Mouse (Mus musculus): ENCODE measurements around the gene Rims1. TPM values are rescaled to one million over a fixed set of nuclear protein-coding genes. Genes with fewer than 3 reads are reported as not detected.

Rims1 gene
- polyA plus RNA-seq, 1 experiment from 2014 or later, result 10.9 TPM

DNA sequence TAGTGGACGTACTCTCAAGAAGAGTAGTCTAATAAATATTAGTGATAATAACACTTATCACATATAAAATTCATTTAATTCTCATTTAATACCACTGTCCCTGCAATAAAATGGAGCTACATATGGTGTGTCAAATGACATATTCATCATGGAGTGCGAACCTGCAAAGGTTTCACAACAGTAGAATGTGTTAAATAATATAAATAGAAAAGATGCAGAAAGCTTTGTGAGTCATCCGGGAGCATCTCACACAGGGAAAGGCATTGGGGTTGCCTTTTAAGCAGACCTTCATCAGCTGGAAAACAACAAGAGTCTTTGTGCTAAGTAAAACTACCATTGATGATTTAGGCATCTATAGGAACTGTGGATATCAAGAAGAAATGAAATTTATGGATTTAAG lies 220.2 kb downstream of the Rims1 start:
- no peak for ATAC-seq (ENCODE audit: insufficient read depth, low FRiP score)
- Histone ChIP-seq H3K36me3 (ENCODE audit: control insufficient read depth, insufficient read depth, low read length) (no peaks in the 10 kb centered on the region), H3K9me3 (replicated peaks; ENCODE audit: control insufficient read depth, low read length) (no peaks in the 10 kb centered on the region), H3K4me3 (replicated peaks; ENCODE audit: low read length) (no peak overlapping the region), H3K27ac (ENCODE audit: low read length) (no peak overlapping the region), H3K27me3 (ENCODE audit: control insufficient read depth, insufficient read depth, low read length) (no peaks in the 10 kb centered on the region), H3K4me1 (ENCODE audit: control insufficient read depth, insufficient read depth, low read length) (no peaks in the 10 kb centered on the region), H3K9ac (ENCODE audit: low read length) (no peak overlapping the region), H3K4me2 (ENCODE audit: low read depth, low read length) (no peak overlapping the region)
- WGBS, result 68% methylated on average over 3 of the region's 3 CpGs

DNA sequence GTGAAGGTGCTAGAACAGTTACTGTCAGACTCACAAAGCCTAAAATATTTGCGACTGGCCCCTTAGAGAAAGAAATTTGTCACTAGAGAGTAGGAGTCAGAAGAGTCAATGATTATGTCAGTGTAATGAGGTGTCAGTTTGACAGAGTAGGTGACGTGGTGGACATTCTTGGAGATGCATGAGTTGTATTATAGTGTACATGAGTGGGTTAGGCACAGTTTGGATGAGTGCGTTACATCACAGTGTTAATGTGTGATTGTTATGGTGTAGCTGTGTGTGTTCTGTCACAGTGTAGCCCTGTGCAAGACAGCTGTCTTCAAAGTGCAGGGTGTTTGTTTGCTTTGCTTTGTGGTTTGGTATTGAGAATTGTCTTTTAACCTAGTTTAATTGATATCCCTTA lies 226.3 kb downstream of the Rims1 start:
- H3K27ac ChIP-seq (ENCODE audit: low read length), result no peak overlapping the region
- no peak overlapping the region for H3K4me2 ChIP-seq (ENCODE audit: low read depth, low read length)
- H3K27me3 ChIP-seq (ENCODE audit: control insufficient read depth, insufficient read depth, low read length), result no peaks in the 10 kb centered on the region
- 72% methylated on average over 3 of the region's 3 CpGs for WGBS
- no peaks in the 10 kb centered on the region for H3K36me3 ChIP-seq (ENCODE audit: control insufficient read depth, insufficient read depth, low read length)
- H3K4me1 ChIP-seq (ENCODE audit: control insufficient read depth, insufficient read depth, low read length), result no peaks in the 10 kb centered on the region
- no peak for ATAC-seq (ENCODE audit: insufficient read depth, low FRiP score)
- H3K9me3 ChIP-seq (replicated peaks; ENCODE audit: control insufficient read depth, low read length), result no peaks in the 10 kb centered on the region
- H3K4me3 ChIP-seq (replicated peaks; ENCODE audit: low read length), result no peak overlapping the region
- H3K9ac ChIP-seq (ENCODE audit: low read length), result no peak overlapping the region

DNA sequence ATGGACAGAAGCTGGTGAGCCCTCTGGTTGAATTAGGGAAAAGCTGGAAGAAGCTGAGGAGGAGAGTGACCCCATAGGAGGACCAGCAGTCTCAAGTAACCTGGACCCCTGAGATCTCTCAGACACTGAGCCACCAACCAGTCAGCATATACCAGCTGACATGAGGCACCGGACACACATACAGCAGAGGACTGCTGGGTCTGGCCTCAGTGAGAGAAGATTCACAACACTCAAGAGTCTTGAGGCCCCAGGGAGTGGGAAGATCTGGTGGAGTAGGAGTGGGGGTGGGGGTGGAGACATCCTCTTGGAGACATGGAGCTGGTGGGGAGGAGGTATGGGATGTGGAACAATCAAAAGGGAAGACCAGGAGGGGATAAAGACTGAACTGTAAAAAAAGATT lies 233.1 kb downstream of the Rims1 start:
- no peak overlapping the region for H3K4me2 ChIP-seq (ENCODE audit: low read depth, low read length)
- no peaks in the 10 kb centered on the region for H3K36me3 ChIP-seq (ENCODE audit: control insufficient read depth, insufficient read depth, low read length)
- WGBS, result 93% methylated on average over 1 of the region's 1 CpGs
- H3K4me3 ChIP-seq (replicated peaks; ENCODE audit: low read length), result no peak overlapping the region
- H3K27me3 ChIP-seq (ENCODE audit: control insufficient read depth, insufficient read depth, low read length), result no peaks in the 10 kb centered on the region
- H3K9ac ChIP-seq (ENCODE audit: low read length), result no peak overlapping the region
- no peaks in the 10 kb centered on the region for H3K9me3 ChIP-seq (replicated peaks; ENCODE audit: control insufficient read depth, low read length)
- H3K27ac ChIP-seq (ENCODE audit: low read length), result no peak overlapping the region
- H3K4me1 ChIP-seq (ENCODE audit: control insufficient read depth, insufficient read depth, low read length), result no peaks in the 10 kb centered on the region
- ATAC-seq (ENCODE audit: insufficient read depth, low FRiP score), result no peak

DNA sequence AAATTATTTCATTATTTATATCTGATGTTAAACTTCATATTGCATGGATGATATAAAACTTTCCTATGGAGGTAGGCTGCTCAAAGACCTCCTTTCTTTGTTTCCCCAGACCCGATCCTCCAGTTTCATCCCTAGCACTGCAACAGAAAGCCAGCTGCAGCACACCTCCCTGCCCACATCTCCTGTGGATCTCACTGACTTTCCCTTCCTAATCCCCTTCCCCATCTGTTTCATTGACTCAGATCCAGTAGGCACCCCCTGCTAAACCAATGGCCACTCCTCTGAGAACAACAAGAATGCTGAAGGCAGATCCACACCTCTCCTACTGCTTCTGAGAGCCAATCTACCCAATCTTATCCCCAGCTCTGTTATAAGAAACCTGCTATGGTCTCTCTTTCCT lies 259.5 kb downstream of the Rims1 start:
- Histone ChIP-seq H3K36me3 (ENCODE audit: control insufficient read depth, insufficient read depth, low read length) (no peaks in the 10 kb centered on the region), H3K27ac (ENCODE audit: low read length) (no peak overlapping the region), H3K9ac (ENCODE audit: low read length) (no peak overlapping the region), H3K4me2 (ENCODE audit: low read depth, low read length) (no peak overlapping the region), H3K4me3 (replicated peaks; ENCODE audit: low read length) (no peak overlapping the region), H3K27me3 (ENCODE audit: control insufficient read depth, insufficient read depth, low read length) (no peaks in the 10 kb centered on the region), H3K9me3 (replicated peaks; ENCODE audit: control insufficient read depth, low read length) (no peaks in the 10 kb centered on the region), H3K4me1 (ENCODE audit: control insufficient read depth, insufficient read depth, low read length) (no peaks in the 10 kb centered on the region)
- 96% methylated on average over 1 of the region's 1 CpGs for WGBS
- ATAC-seq (ENCODE audit: insufficient read depth, low FRiP score), result no peak

DNA sequence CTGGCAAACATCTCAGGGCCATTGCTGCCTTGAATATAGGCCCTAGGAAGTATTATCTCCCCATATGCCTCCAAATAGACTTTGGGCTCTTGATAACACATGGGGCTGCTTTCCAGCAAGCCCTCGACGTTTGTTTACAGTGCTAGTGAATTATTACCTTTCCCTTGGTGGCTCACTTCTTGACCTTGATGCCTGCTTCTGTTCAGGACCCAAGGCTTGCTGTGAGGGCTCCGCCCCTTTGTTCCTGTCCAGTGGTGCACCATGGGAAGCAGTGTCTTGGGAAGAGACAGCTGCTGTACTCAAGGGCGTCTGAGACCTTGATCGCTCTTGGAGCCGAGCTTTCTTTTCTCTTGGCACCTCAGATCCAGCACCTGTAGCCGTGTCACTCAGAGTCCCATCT lies 267.7 kb downstream of the Rims1 start:
- H3K4me3 ChIP-seq (replicated peaks; ENCODE audit: low read length), result no peak overlapping the region
- H3K36me3 ChIP-seq (ENCODE audit: control insufficient read depth, insufficient read depth, low read length), result no peaks in the 10 kb centered on the region
- peak; percentile 73 for ATAC-seq (ENCODE audit: insufficient read depth, low FRiP score)
- no peaks in the 10 kb centered on the region for H3K9me3 ChIP-seq (replicated peaks; ENCODE audit: control insufficient read depth, low read length)
- H3K27me3 ChIP-seq (ENCODE audit: control insufficient read depth, insufficient read depth, low read length), result peaks cover 6% of the 10 kb centered on the region; the same call in 1 of the 2 replicates
- H3K27ac ChIP-seq (ENCODE audit: low read length), result no peak overlapping the region
- no peak overlapping the region for H3K4me2 ChIP-seq (ENCODE audit: low read depth, low read length)
- H3K4me1 ChIP-seq (ENCODE audit: control insufficient read depth, insufficient read depth, low read length), result no peaks in the 10 kb centered on the region
- H3K9ac ChIP-seq (ENCODE audit: low read length), result no peak overlapping the region
- WGBS, result 45% methylated on average over 7 of the region's 7 CpGs

DNA sequence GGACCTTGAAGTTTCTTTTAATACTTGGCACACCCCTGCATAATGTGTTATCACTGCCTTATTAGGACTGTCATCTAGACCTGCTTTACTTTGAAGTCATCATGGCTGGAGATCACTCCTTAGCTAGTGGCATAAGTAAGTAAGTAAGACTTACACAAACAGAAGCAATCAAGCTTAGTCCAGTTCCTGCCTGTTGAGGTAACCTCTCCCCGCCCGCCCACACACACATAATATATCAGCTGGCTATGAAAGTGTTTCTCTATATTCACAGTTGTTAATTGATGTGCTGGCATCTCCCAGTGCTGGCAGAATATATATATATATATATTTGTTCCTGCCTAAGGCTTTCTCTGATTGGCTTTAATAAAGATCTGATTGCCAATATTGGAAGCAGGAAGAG lies 269.0 kb downstream of the Rims1 start:
- Histone ChIP-seq H3K36me3 (ENCODE audit: control insufficient read depth, insufficient read depth, low read length) (no peaks in the 10 kb centered on the region), H3K27ac (ENCODE audit: low read length) (no peak overlapping the region), H3K4me3 (replicated peaks; ENCODE audit: low read length) (no peak overlapping the region), H3K27me3 (ENCODE audit: control insufficient read depth, insufficient read depth, low read length) (peaks cover 10% of the 10 kb centered on the region; the same call in 1 of the 2 replicates), H3K9me3 (replicated peaks; ENCODE audit: control insufficient read depth, low read length) (no peaks in the 10 kb centered on the region), H3K4me2 (ENCODE audit: low read depth, low read length) (no peak overlapping the region), H3K4me1 (ENCODE audit: control insufficient read depth, insufficient read depth, low read length) (0 out of 2 replicates have a peak, but pooled peaks cover 2% of the 10 kb centered on the region), H3K9ac (ENCODE audit: low read length) (no peak overlapping the region)
- WGBS, result 83% methylated on average over 2 of the region's 2 CpGs
- no peak for ATAC-seq (ENCODE audit: insufficient read depth, low FRiP score)

DNA sequence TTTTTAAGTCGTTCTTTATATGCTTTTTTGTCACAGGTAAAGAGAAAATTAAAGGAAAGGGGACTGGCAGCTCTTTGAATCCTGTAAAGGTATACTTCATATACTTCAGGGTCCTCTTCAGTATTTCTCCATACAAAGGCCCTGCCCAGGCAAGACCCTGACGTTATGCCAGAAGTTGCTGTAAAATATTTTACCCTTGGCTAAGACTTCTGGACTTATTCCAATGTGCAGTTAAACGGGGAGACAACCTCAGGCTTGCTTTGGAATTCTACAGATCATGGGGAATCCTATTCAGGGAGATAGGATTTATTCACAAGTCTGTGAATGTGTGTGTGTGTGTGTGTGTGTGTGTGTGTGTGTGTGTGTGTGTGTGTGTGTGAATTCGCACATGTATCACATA lies 270.7 kb downstream of the Rims1 start:
- no peak overlapping the region for H3K27ac ChIP-seq (ENCODE audit: low read length)
- H3K27me3 ChIP-seq (ENCODE audit: control insufficient read depth, insufficient read depth, low read length), result peaks cover 10% of the 10 kb centered on the region; the same call in 1 of the 2 replicates
- 53% methylated on average over 4 of the region's 4 CpGs for WGBS
- H3K4me1 ChIP-seq (ENCODE audit: control insufficient read depth, insufficient read depth, low read length), result 0 out of 2 replicates have a peak, but pooled peaks cover 2% of the 10 kb centered on the region
- no peak overlapping the region for H3K4me2 ChIP-seq (ENCODE audit: low read depth, low read length)
- ATAC-seq (ENCODE audit: insufficient read depth, low FRiP score), result no peak
- no peaks in the 10 kb centered on the region for H3K36me3 ChIP-seq (ENCODE audit: control insufficient read depth, insufficient read depth, low read length)
- H3K4me3 ChIP-seq (replicated peaks; ENCODE audit: low read length), result no peak overlapping the region
- no peak overlapping the region for H3K9ac ChIP-seq (ENCODE audit: low read length)
- no peaks in the 10 kb centered on the region; the same call in 1 of the 2 replicates for H3K9me3 ChIP-seq (replicated peaks; ENCODE audit: control insufficient read depth, low read length)

DNA sequence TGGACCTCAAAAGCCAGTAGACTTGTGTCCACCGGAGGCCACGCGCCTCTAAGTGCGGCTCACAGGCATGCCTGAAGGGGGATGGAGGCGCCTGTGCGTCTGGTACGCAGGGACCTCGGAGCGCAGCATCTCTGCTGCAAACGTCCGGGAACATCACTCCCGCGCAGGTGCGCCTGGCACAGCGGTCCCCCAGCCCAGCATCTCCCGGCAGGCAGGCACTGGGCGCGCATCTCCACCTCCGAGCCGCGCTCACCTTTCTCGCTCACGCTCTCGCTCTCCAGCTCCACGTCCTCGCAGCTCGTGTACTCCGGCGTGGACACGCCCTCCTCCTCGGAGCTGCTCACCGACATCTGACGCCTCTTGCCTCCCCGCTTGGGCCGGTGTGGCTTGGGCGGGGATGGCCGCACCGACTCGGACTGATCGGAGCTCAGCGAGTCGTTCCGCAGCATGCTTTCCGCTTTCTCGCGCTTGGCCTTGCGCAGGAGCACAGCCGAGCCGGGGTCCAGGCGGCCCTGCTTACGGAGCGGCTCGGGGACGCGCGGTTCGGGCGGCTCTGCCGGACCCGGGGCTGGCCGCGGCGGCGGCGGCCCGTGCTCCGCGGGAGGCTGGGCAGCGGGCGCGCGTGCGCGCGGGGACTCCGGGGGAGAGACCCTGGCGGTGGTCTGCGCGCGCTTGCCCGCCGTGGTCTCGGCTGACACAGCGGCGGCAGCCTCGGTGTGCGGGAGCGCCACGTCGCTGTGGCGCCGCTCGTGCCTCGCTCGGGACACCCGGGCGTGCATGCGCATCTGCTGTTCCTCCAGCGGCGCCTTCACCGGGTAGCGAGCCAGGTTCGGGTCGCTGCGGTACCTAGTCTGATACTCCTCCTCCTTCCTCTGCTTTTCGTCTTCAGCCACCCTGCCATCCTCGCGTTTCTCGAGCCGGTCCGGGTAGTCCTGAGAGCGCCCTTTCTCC lies 272.4 kb downstream of the Rims1 start:
- H3K4me1 ChIP-seq (ENCODE audit: control insufficient read depth, insufficient read depth, low read length), result 0 out of 2 replicates have a peak, but pooled peaks cover 2% of the 10 kb centered on the region
- H3K36me3 ChIP-seq (ENCODE audit: control insufficient read depth, insufficient read depth, low read length), result no peaks in the 10 kb centered on the region
- peak; percentile 81 for ATAC-seq (ENCODE audit: insufficient read depth, low FRiP score)
- H3K4me3 ChIP-seq (replicated peaks; ENCODE audit: low read length), result peak overlapping the region; percentile 56
- WGBS, result under 1% methylated on average over 111 of the region's 112 CpGs
- peak overlapping the region; percentile 86 for H3K4me2 ChIP-seq (ENCODE audit: low read depth, low read length)
- peak overlapping the region; percentile 67 for H3K9ac ChIP-seq (ENCODE audit: low read length)
- H3K27me3 ChIP-seq (ENCODE audit: control insufficient read depth, insufficient read depth, low read length), result peaks cover 10% of the 10 kb centered on the region; the same call in 1 of the 2 replicates
- H3K27ac ChIP-seq (ENCODE audit: low read length), result no peak overlapping the region
- no peaks in the 10 kb centered on the region; the same call in 1 of the 2 replicates for H3K9me3 ChIP-seq (replicated peaks; ENCODE audit: control insufficient read depth, low read length)

DNA sequence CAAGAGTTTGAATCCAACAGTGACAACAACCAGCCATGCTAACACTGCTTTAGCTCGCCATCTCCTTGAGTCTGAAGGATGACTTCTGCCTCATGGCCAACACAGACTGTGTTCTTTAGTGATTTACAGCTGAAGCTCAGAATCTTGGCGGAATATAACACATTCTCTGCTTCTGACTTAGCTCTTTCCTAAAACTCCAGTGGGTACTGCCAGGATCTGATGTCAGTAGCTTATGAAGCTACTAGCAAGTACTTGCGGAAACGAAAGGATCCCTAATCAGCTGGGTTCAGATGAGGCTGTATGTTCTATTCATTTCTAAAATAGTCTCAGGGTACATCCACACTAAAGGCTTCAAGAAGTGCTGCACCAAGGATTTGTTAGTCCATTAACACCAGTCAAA lies 290.7 kb downstream of the Rims1 start:
- Histone ChIP-seq H3K27me3 (ENCODE audit: control insufficient read depth, insufficient read depth, low read length) (no peaks in the 10 kb centered on the region), H3K36me3 (ENCODE audit: control insufficient read depth, insufficient read depth, low read length) (no peaks in the 10 kb centered on the region), H3K9ac (ENCODE audit: low read length) (no peak overlapping the region), H3K4me1 (ENCODE audit: control insufficient read depth, insufficient read depth, low read length) (no peaks in the 10 kb centered on the region), H3K4me2 (ENCODE audit: low read depth, low read length) (no peak overlapping the region), H3K27ac (ENCODE audit: low read length) (no peak overlapping the region), H3K4me3 (replicated peaks; ENCODE audit: low read length) (no peak overlapping the region), H3K9me3 (replicated peaks; ENCODE audit: control insufficient read depth, low read length) (no peaks in the 10 kb centered on the region)
- 83% methylated on average over 4 of the region's 4 CpGs for WGBS
- ATAC-seq (ENCODE audit: insufficient read depth, low FRiP score), result no peak
